Mouse (Mus musculus): ENCODE measurements around the gene Wdr74. TPM values are rescaled to one million over a fixed set of nuclear protein-coding genes. Genes with fewer than 3 reads are reported as not detected.
A peak's percentile ranks its signal among the peaks of the same experiment; 100 is the strongest.

The Wdr74 gene
- 78.5 and 80.7 TPM in 2 replicates for polyA plus RNA-seq (2016; fragmentation: Nextera tagmentation; extraction: Ambion mirVana)

DNA sequence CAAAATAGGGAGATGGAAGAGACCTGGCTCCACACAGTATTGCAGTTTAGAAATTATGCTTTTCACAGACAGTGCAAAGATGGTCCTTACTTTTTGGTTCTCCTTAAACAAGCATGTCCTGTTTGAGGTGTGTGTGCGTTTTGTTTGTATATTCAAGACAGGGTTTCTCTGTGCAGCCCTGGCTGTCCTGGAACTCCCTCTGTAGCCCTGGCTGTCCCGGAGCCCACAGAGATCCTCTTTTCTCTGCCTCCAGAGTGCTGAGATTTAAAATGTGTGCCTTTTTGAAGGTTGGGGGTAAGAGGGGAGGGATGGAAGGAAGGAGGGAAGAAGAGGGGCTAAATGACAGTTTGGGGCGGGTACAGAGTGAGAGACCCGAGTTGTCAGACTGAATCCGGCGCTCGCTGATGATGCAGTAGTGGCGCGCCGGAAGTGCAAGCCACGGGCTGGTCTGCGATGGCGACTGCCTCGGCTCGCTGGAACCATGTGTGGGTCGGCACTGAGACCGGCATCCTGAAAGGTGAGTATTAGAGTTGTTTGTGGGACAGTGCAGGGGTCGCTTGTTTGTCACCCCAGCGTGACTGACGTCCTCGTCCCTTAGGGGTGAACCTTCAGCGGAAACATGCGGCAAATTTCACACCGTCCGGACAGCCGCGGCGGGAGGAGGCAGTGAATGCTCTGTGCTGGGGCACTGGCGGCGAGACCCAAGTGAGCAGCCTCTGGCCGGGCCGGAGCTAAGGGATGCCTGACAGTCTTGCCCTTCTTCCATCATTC, at the start of gene Wdr74:
Wdr74 (plus strand) TSS at position 439 of the 771 bp plus-strand sequence.
- H3K4me3 ChIP-seq = peak within 1 kb of the TSS; percentile 72
- ATAC-seq (ENCODE audit: low FRiP score, low read depth) = peak; percentile 94
- peaks cover 17% of the 10 kb centered on the region for H3K4me1 ChIP-seq
- H3K9me3 ChIP-seq = no peaks in the 10 kb centered on the region
- peak within 1 kb of the TSS; percentile 75 for H3K9ac ChIP-seq (replicated peaks)
- H3K27me3 ChIP-seq = no peaks in the 10 kb centered on the region; the same call in 1 of the 2 replicates
- H3K36me3 ChIP-seq = peaks cover 35% of the 10 kb centered on the region
- peak within 1 kb of the TSS; percentile 52; the same call in 1 of the 2 replicates for H3K27ac ChIP-seq (replicated peaks)
- 1% methylated on average over 32 of the region's 32 CpGs for WGBS
- peak within 1 kb of the TSS; percentile 78 for H3K4me2 ChIP-seq (replicated peaks)

DNA sequence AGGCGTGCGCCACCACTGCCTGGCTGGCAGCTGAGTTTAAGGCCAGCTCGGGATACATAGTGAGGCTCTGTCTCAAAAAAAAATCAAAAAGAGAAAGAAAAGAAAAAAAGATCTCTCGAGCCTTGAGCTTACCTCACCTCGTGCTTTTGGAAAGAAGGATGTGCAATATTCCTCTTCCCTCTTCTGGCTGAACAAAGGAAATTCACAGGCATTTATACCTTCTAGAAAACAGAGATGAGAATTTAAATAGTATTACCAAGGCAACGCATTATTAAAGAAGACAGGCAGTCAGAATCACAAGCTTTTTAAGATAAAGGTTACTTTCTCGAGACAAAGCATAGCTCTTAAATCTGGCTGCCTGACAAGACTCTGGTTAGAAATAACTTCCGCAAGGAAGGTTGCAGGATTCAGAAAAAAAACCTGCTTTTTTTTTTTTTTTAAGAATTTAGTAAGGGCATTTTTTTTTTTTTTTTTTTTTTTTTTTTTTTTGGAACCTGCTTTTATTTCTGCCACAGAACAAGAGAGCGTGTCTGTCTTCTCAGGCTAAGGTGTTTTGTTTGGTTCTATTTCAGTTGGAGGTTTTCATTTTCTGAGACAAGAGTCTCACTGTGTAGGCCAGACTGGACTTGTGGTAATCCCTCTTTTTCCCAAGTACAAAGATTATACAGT, 43.6 kb upstream of the Wdr74 start:
- H3K9me3 ChIP-seq = no peaks in the 10 kb centered on the region
- WGBS = 50% methylated on average over 9 of the region's 9 CpGs
- H3K36me3 ChIP-seq = no peaks in the 10 kb centered on the region
- H3K4me1 ChIP-seq = peaks cover 4% of the 10 kb centered on the region; the same call in 1 of the 2 replicates
- ATAC-seq (ENCODE audit: low FRiP score, low read depth) = no peak
- H3K27me3 ChIP-seq = no peaks in the 10 kb centered on the region
- H3K27ac ChIP-seq (replicated peaks) = no peak overlapping the region
- no peak overlapping the region for H3K9ac ChIP-seq (replicated peaks)
- no peak overlapping the region for H3K4me2 ChIP-seq (replicated peaks)
- no peak overlapping the region for H3K4me3 ChIP-seq

DNA sequence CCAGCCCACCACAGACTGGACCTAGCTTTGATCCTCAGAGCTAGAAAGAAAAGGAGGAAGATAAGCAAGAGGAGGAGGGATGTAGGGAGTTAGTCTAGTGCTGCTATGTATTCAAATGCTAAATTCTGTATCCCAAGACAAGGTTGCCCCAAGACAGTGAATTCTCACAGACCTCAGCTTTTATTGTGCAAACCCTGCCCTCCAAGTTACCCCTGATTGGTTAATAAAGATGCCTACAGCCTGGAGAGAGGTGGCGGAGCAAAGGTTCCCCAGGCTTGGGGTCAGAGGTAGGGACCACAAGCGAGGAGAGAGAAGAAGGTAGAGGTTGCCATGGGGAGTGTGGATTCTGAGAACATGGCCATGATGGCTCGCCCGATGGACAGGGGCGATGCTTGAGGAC, 42.9 kb upstream of the Wdr74 start:
- Histone ChIP-seq H3K4me1 (peaks cover 4% of the 10 kb centered on the region; the same call in 1 of the 2 replicates), H3K4me3 (no peak overlapping the region), H3K27ac (replicated peaks) (no peak overlapping the region), H3K27me3 (no peaks in the 10 kb centered on the region), H3K4me2 (replicated peaks) (no peak overlapping the region), H3K9ac (replicated peaks) (no peak overlapping the region), H3K9me3 (no peaks in the 10 kb centered on the region), H3K36me3 (no peaks in the 10 kb centered on the region)
- WGBS = 60% methylated on average over 5 of the region's 5 CpGs
- ATAC-seq (ENCODE audit: low FRiP score, low read depth) = no peak

DNA sequence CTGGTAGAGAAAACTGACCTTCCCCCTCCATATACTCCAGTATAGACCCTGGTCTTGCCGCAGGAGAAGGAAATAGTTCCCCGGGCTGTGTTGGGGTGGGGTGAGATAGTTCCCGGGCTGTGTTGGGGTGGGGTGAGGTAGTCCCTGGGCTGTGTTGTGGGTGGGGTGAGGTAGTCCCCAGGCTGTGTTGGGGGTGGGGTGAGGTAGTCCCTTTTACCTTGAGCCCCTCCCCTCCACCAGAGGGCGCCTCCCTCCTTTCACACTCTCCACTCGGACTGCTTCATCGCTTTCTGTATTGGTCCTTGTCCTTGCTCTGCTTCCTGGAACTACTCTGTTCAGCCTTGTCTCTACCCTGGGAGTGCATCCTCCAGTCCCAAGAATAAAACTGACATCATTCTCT, 40.3 kb upstream of the Wdr74 start:
- ATAC-seq (ENCODE audit: low FRiP score, low read depth) = peak; percentile 56; the same call in 1 of the 2 replicates
- Histone ChIP-seq H3K27me3 (no peaks in the 10 kb centered on the region), H3K9ac (replicated peaks) (no peak overlapping the region), H3K9me3 (no peaks in the 10 kb centered on the region), H3K4me1 (peaks cover 4% of the 10 kb centered on the region; the same call in 1 of the 2 replicates), H3K36me3 (no peaks in the 10 kb centered on the region), H3K4me3 (no peak overlapping the region), H3K4me2 (replicated peaks) (no peak overlapping the region), H3K27ac (replicated peaks) (no peak overlapping the region)
- WGBS = 74% methylated on average over 3 of the region's 6 CpGs

DNA sequence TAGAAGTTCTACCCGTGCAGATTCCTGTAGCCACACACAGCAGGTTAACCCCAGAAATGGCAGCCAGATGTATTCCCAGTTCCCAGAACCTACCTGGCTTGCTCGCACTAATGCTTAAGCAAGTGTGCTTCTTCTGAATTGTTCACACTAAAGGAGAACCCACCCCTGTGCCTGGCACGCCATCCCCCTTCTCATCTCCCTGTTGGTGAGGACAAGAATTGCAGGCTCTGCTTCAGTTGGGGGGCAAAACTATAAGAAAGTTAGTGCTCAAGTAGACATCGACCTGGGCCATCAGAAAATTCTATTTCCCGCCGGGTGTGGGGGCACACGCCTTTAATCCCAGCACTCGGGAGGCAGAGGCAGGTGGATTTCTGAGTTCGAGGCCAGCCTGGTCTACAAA, 36.0 kb upstream of the Wdr74 start:
- Histone ChIP-seq H3K27ac (replicated peaks) (no peak overlapping the region), H3K9me3 (no peaks in the 10 kb centered on the region), H3K4me1 (no peaks in the 10 kb centered on the region), H3K4me2 (replicated peaks) (no peak overlapping the region), H3K9ac (replicated peaks) (no peak overlapping the region), H3K36me3 (no peaks in the 10 kb centered on the region), H3K27me3 (no peaks in the 10 kb centered on the region), H3K4me3 (no peak overlapping the region)
- no peak for ATAC-seq (ENCODE audit: low FRiP score, low read depth)
- 83% methylated on average over 9 of the region's 9 CpGs for WGBS

DNA sequence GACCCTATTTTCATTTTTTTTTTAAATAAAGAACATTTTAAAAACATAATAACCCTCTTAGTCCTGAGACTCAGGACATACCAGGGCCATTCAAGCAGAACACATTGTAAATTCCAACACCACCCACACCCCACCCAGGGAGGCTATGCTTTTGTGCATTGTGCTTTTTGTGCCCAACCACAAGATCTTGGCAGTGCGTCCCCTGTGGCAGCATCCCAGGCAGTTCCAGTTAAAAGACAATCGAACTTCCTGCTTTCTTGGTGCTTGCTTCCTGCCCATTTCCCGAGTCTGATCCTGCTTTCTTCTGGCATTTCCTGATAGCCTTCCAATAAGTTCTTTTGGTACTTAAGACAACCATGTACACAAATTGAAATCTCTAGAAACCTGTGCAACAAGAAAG, 33.2 kb upstream of the Wdr74 start:
- H3K9me3 ChIP-seq = no peaks in the 10 kb centered on the region
- peaks cover 9% of the 10 kb centered on the region for H3K36me3 ChIP-seq
- H3K4me2 ChIP-seq (replicated peaks) = no peak overlapping the region
- 67% methylated on average over 3 of the region's 3 CpGs for WGBS
- H3K4me3 ChIP-seq = no peak overlapping the region
- ATAC-seq (ENCODE audit: low FRiP score, low read depth) = no peak
- no peak overlapping the region for H3K9ac ChIP-seq (replicated peaks)
- H3K27ac ChIP-seq (replicated peaks) = no peak overlapping the region
- no peaks in the 10 kb centered on the region for H3K27me3 ChIP-seq
- no peaks in the 10 kb centered on the region for H3K4me1 ChIP-seq

DNA sequence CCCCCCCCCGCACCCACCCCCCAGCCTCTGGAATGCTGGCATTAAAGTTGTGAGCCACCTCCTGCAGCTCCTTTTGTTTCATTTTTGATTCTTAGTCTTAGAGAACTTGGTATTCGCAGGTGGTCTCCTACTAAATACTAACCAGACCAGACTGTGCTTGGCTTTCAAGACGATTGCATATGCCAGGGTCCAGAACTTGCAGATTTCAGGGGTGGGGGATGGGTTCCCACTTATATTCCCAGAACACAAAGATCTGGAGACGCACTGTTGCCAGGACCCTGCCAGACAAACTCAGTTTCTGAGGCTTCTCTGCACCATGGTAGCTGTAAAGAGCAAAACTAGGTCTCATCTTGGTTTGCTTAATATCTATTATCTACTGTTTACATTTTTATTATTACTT, 32.1 kb upstream of the Wdr74 start:
- H3K4me2 ChIP-seq (replicated peaks) = no peak overlapping the region
- H3K4me3 ChIP-seq = no peak overlapping the region
- 50% methylated on average over 4 of the region's 4 CpGs for whole genome bisulfite sequencing
- H3K27me3 ChIP-seq = no peaks in the 10 kb centered on the region
- ATAC-seq (ENCODE audit: low FRiP score, low read depth) = no peak
- H3K9me3 ChIP-seq = no peaks in the 10 kb centered on the region
- no peak overlapping the region for H3K9ac ChIP-seq (replicated peaks)
- H3K4me1 ChIP-seq = no peaks in the 10 kb centered on the region
- H3K27ac ChIP-seq (replicated peaks) = no peak overlapping the region
- peaks cover 20% of the 10 kb centered on the region for H3K36me3 ChIP-seq

DNA sequence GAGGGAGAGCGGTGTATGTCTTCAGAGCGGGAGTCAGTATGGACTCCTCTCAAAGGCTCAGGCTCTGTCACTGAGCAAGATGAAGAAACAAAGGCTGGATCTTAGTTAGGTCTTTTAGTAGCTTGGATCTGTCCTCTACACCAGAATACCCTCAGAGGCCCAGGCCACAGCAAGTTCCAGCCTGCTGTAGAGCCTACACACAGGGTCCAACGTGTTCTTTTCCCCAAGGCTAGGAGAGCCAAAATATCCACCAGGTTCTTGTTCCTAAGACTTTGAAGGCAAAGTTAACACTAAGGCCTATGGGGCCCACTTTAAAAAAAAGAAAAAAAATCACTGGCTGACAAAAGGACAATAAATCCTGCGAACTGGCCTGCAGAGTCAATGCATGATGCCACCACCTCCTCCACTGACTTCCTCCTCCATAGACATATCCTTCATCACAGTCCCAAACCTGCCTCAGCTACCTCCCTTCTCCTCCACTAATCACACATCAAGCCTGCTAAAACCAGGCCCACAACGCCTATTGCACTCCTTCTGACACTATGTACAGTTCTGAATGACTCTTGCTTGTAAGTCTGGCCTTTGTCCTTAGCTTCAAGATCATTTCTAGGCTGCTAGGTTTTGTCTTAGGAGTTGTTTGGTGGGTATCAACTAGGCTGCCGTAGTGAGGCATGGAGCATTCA, 30.5 kb upstream of the Wdr74 start:
- ATAC-seq (ENCODE audit: low FRiP score, low read depth) = no peak
- no peak overlapping the region for H3K4me2 ChIP-seq (replicated peaks)
- no peaks in the 10 kb centered on the region for H3K27me3 ChIP-seq
- H3K4me1 ChIP-seq = no peaks in the 10 kb centered on the region
- no peak overlapping the region for H3K9ac ChIP-seq (replicated peaks)
- no peak overlapping the region for H3K4me3 ChIP-seq
- 80% methylated on average over 6 of the region's 6 CpGs for WGBS
- peaks cover 36% of the 10 kb centered on the region for H3K36me3 ChIP-seq
- H3K27ac ChIP-seq (replicated peaks) = no peak overlapping the region
- H3K9me3 ChIP-seq = no peaks in the 10 kb centered on the region

DNA sequence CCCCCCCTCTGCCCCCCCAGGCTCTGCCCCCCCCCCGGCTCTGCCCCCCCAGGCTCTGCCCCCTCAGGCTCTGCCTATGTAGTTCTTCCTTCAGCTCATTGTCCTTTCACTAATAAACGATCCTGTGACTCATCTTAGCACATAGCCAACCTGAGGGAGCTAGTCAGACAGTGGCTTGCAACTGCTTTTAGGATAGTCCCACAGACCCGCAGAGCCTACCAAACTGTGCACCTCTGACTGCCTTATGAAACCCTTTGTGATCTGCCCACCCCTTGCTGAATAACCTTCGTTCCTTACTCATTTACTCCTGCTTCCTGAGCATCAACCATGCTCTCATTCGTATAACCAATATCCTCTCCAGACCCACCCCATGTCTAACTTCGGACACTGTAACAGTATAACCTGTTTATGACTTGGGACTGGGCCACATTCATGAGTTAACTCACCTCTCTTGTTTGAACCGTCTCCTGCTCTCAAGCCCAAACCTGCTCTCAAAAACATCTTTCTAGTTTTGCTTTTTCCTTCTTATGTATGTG, 29.4 kb upstream of the Wdr74 start:
- Histone ChIP-seq H3K27ac (replicated peaks) (no peak overlapping the region), H3K4me1 (peaks cover 8% of the 10 kb centered on the region; the same call in 1 of the 2 replicates), H3K9me3 (no peaks in the 10 kb centered on the region), H3K4me3 (no peak overlapping the region), H3K27me3 (no peaks in the 10 kb centered on the region), H3K36me3 (peaks cover 46% of the 10 kb centered on the region), H3K9ac (replicated peaks) (no peak overlapping the region), H3K4me2 (replicated peaks) (no peak overlapping the region)
- ATAC-seq (ENCODE audit: low FRiP score, low read depth) = no peak
- WGBS = 89% methylated on average over 7 of the region's 7 CpGs

DNA sequence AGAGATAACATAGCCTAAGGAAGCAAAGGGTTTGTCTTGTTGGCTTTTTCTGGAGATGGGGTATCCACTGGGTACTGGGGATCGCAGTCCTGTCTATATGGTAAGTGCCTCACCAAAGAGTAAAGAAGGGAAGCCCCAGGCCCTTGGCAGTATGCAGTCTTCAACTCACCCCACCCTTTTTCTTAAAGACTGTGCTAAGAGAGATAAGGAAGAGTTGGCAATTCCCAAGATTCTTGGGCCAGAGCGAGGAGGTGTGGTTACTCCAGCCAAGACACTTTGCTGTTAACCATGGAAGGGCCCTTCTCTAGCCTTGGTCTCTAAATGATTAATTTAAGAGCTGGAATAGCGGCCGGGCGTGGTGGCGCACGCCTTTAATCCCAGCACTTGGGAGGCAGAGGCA, 28.7 kb upstream of the Wdr74 start:
- Histone ChIP-seq H3K4me2 (replicated peaks) (no peak overlapping the region), H3K9ac (replicated peaks) (no peak overlapping the region), H3K27ac (replicated peaks) (no peak overlapping the region), H3K9me3 (no peaks in the 10 kb centered on the region), H3K4me3 (no peak overlapping the region), H3K4me1 (peaks cover 14% of the 10 kb centered on the region), H3K36me3 (peaks cover 52% of the 10 kb centered on the region), H3K27me3 (no peaks in the 10 kb centered on the region)
- WGBS = 89% methylated on average over 7 of the region's 7 CpGs
- ATAC-seq (ENCODE audit: low FRiP score, low read depth) = no peak

DNA sequence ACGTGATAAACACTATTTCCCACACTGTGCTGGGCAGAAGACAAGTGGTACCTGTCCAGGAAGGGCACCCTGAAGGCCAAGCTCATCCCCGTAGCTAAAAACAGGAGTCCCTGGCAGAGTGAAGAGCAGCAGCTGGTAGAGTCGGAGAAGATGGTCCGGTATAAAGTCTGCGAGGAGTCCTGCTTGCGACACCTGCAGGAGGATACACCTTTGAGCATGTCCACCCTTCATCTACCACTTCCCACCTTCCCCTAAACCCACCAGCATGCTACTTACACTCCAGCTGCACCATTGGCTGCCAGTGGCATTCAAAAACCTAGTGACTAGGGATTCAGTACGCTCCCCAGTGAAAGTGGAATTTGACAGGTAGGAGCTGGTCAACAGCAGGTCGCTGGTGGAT, 26.7 kb upstream of the Wdr74 start:
- Histone ChIP-seq H3K27ac (replicated peaks) (no peak overlapping the region), H3K4me1 (peaks cover 22% of the 10 kb centered on the region), H3K4me2 (replicated peaks) (no peak overlapping the region), H3K36me3 (peaks cover 52% of the 10 kb centered on the region), H3K9me3 (no peaks in the 10 kb centered on the region), H3K9ac (replicated peaks) (no peak overlapping the region), H3K4me3 (no peak overlapping the region), H3K27me3 (no peaks in the 10 kb centered on the region)
- ATAC-seq (ENCODE audit: low FRiP score, low read depth) = no peak
- WGBS = 95% methylated on average over 8 of the region's 8 CpGs

DNA sequence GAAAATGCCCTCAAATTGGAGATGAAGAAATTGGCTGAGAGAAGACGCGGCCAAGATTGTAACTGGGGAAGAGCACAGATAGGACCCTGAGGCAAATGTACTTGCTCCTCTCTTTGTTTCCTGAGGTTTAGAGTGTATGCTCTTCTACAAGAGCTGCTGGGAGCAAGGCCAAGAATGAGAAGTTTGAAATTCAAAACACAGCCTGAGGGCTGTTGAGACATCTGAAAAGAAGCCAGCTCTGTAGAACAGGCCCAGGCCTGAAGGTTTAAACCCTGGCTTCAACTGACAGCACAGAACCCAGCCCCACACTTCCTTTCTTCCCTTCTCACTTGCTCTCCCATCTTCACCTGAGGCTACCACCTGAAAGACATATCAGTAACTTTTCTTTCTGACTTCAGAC, 25.6 kb upstream of the Wdr74 start:
- Histone ChIP-seq H3K27me3 (no peaks in the 10 kb centered on the region), H3K9me3 (no peaks in the 10 kb centered on the region), H3K36me3 (peaks cover 52% of the 10 kb centered on the region), H3K4me1 (peaks cover 26% of the 10 kb centered on the region), H3K4me3 (no peak overlapping the region), H3K9ac (replicated peaks) (no peak overlapping the region), H3K27ac (replicated peaks) (no peak overlapping the region), H3K4me2 (replicated peaks) (no peak overlapping the region)
- WGBS = 97% methylated on average over 2 of the region's 2 CpGs
- ATAC-seq (ENCODE audit: low FRiP score, low read depth) = no peak
